Mouse (Mus musculus): ENCODE results near the gene Ank3.

GRCm38 (mm10) chr10:69466201-69466585, 67.6 kb downstream of the Ank3 start:
- TF ChIP-seq CTCF (conservative IDR thresholded peaks at IDR 0.05; ENCODE audit: low read length) (no peak), POU5F1 (IDR thresholded peaks at IDR 0.05; ENCODE audit: borderline replicate concordance, low read length) (no peak), NANOG (IDR thresholded peaks at IDR 0.05; ENCODE audit: borderline replicate concordance, low read length) (no peak)

Measured in E14TG2a.4 (cell line).